Mouse (Mus musculus) bone marrow, adult 2 months (tissue): ENCODE data around the gene Id1.

ENCODE experiments used
- CTCF ChIP-seq: fragments of 200-500 bp; IDR thresholded peaks from 2 replicates; pipeline ENCODE4 v1.5.1; 2011; ENCODE audit warnings: low read length, control low read depth; ENCODE audit not compliant: control insufficient read depth, insufficient read depth
- POLR2A ChIP-seq: fragments of 200-500 bp; IDR thresholded peaks from 2 replicates; pipeline ENCODE4 v1.6.1; 2011; ENCODE audit warnings: low read depth, mild to moderate bottlenecking, control low read depth, low read length, borderline replicate concordance; ENCODE audit not compliant: control insufficient read depth

GRCm38 (mm10) chr2:152717652-152718051 lies 18.4 kb upstream of the Id1 start:
- no peak for TF ChIP-seq POLR2A
- no peak for TF ChIP-seq CTCF
